Mouse (Mus musculus): Measurements from ENCODE around the gene Gm20671. TPM values are rescaled to one million over a fixed set of nuclear protein-coding genes. Genes with fewer than 3 reads are reported as not detected.
"Not testable (repeated sequence)": the region's sequence is repeated elsewhere in the genome, so short reads cannot be mapped to it uniquely, and the experiment has no call there.

Gene Gm20671
- total RNA-seq, 1 experiment from 2014 or later, result 6.0 TPM

- ATAC-seq (replicated peaks; ENCODE audit: insufficient number of reproducible peaks, low FRiP score, low TSS enrichment, poor library complexity, severe bottlenecking), result no peak
Observed at GRCm38 (mm10) chr5:32820471-32820870, 6.4 kb downstream of the Gm20671 start.

- no peak for ATAC-seq (replicated peaks; ENCODE audit: insufficient number of reproducible peaks, low FRiP score, low TSS enrichment, poor library complexity, severe bottlenecking)
Observed at GRCm38 (mm10) chr5:32815396-32815795, 11.5 kb downstream of the Gm20671 start.

DNA sequence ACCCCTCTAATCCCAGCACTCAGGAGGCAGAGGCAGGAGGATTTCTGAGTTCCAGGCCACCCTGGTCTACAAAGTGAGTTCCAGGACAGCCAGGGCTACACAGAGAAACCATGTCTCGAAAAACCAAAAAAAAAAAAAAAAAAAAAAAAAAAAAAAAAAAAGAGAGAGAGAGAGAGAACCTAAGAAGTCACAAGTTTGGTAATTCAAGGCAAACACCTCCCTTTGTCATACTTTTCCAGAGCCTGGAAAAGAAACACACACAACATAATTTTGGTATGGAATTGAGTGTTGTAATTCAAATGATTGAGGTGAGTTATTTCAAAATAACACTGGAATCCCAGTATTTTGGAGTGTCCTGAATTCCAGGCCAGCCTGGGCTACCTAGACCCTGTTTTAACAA lies 40.5 kb downstream of the Gm20671 start:
- not testable (repeated sequence) for ATAC-seq (replicated peaks; ENCODE audit: insufficient number of reproducible peaks, low FRiP score, low TSS enrichment, poor library complexity, severe bottlenecking)

DNA sequence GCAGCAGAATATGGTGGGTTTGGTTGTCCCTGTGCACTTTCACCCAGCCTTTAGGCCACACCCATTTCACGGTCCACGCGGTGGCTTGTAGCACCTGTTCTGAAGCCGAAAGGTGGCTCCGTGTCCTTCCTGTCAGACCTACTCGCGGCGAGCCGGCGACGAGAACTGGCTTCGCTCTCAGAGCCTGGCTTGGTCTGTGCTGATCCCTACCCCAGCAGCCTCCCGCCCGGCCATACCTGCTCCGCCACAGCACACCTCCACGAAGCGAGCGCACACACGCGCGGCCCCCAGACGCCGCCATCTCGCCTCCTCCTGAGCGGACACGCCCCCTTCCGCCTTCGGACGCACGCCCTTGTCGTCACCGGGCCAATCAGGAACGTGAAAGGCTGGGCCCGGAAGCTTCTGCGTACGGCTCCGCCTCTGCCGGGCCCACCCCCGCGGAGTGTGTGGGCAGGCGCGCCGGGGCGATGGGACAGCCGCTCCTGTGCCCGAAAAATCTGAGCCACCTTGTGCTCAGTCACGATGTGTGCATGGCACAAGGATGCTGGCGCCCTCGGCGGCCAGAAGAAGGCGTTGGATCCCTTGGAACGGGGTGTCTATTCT lies 41.5 kb downstream of the Gm20671 start, which contains the start of gene Pisd:
TSS of gene Pisd (minus strand) at position 334 of the 603 bp plus-strand sequence.
- ATAC-seq (replicated peaks; ENCODE audit: insufficient number of reproducible peaks, low FRiP score, low TSS enrichment, poor library complexity, severe bottlenecking), result peak; percentile 98

GRCm38 (mm10) chr5:32784726-32785125 lies 42.2 kb downstream of the Gm20671 start:
- 0 out of 2 replicates have a peak, but pooled peaks have one; percentile 1 for ATAC-seq (replicated peaks; ENCODE audit: insufficient number of reproducible peaks, low FRiP score, low TSS enrichment, poor library complexity, severe bottlenecking)

DNA sequence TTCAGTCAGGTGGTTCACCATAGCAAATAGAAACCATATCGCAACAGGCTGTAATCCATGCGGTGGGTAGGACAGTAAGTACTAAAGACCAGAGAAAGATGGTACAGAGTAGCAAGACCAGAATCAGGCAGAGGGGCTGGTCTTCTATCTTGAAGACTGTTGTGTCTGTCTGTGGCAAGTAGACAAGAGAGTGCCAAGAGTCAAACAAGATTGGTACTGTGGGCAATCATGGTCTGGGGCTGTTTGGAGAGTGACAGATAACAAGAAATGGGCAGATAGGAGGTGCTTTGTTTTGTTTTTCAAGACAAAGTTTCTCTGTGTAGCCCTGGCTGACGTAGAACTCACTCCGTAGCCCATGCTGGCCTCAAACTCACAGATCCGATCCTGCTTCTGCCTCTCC lies 45.3 kb downstream of the Gm20671 start:
- no peak for ATAC-seq (replicated peaks; ENCODE audit: insufficient number of reproducible peaks, low FRiP score, low TSS enrichment, poor library complexity, severe bottlenecking)

DNA sequence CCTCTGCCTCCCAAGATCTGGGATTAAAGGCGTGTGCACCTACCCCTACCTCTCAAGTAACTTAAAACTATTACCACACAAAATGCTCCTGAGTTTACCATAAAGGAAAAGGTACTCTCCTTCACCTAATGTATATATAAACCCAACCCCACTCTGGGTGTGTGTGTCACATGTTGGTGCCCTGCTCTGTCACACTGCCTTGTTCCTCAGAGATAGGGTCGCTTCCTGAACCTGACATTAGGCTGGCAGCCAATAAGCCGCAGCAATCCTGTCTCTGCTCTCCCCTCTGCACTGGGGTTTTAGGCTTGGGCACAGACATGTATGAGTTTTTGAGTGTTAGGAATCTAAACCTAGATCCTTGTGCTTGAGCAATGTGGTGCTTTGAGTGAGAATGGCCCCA lies 48.7 kb downstream of the Gm20671 start:
- ATAC-seq (replicated peaks; ENCODE audit: insufficient number of reproducible peaks, low FRiP score, low TSS enrichment, poor library complexity, severe bottlenecking), result no peak

DNA sequence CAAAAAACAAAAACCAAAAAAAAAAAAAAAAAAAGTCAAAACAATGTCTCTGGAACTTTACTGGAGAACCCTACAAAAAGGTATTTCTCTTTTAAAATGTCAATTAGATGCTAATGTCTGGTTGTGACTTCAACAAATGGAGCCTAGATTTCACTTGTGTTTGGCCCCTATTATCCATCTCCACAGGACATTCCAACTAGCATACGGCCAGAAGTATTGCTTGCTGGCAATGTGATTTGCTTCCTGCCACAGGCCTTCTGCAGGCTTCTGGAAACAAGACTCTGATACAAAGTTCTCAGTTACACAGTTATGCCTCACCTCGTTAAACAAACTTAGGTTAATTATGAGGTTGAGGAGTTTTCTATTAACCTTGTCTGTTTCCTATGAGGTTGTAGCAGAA lies 54.5 kb downstream of the Gm20671 start:
- ATAC-seq (replicated peaks; ENCODE audit: insufficient number of reproducible peaks, low FRiP score, low TSS enrichment, poor library complexity, severe bottlenecking), result no peak

DNA sequence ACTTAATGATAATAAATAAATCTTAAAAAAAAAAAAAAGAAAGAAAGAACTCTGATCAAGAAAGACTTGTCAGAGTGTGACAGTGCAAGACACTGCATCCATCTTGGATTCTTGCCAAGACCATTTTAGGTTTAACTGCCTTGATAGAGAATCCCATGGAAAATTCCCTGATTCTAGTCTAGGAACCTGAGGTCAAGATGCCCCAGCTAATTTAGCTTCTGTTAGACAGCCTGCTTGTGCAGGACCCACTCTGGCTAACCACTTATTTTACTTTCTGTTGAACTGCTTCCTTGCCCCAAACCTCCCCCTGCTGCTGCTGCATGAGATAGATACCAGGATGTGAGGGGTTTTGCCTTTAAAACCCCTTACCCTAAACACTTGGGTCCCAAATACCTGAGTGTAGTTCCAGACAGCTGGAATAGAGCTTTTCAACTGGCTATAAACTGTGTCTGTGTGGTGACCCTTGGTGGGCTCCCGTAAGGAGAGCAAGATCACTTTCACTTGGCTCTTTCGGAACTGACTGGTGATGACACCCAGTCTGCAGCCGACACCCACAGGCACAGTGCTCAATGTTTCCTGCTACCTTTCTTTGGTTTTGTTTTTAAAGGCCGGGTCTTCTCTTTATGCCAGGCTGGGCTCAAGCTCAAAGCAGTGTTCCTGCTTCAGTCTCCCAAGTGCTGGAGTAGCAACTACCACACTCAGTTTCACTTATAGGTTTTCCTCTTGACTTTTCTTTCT lies 59.1 kb downstream of the Gm20671 start:
- no peak for ATAC-seq (replicated peaks; ENCODE audit: insufficient number of reproducible peaks, low FRiP score, low TSS enrichment, poor library complexity, severe bottlenecking)

DNA sequence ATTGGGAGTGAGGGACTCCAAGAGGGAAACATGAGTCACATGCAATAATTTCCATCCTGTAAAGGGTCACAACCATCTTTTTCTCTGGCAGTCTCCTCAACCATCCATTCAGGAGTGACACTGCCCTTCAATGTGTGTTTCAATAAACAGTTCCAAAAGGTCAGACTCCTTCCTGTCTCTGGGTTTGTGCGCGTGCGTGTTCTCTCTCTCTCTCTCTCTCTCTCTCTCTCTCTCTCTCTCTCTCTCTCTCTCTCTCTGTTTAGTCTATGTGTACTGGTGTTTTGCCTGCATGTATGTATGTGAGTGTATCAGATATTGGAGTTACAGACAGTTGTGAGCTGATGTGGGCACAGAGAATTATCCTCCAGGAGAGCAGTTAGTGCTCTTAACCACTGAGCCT lies 59.9 kb downstream of the Gm20671 start:
- no peak for ATAC-seq (replicated peaks; ENCODE audit: insufficient number of reproducible peaks, low FRiP score, low TSS enrichment, poor library complexity, severe bottlenecking)

DNA sequence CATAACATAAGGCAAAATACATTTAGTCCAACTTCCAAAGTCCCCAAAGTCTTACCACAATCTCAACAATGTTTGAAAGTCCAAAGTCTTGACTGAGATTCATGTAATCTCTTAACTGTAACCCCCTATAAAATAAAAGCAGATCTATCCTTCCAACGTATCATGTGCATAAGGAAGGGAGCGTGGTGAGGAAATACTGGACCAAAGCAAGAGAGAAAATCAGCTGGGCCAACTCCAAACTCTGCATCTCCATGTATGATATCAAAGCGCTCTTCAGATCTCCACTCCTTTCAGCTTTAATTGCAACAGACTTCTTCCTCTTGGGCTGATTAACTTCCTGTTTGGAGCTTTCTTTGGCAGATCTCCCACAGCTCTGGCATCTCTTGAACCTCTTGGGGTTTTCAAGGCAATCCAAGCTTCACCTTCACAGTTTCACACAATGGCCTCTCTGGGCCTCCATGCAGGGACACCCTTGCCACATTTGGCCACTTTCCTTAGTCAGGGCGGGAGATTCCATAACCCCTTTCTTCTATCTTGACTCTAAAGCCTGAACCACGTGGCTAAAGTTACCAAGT lies 65.3 kb downstream of the Gm20671 start:
- no peak; the same call in 1 of the 2 replicates for ATAC-seq (replicated peaks; ENCODE audit: insufficient number of reproducible peaks, low FRiP score, low TSS enrichment, poor library complexity, severe bottlenecking)

DNA sequence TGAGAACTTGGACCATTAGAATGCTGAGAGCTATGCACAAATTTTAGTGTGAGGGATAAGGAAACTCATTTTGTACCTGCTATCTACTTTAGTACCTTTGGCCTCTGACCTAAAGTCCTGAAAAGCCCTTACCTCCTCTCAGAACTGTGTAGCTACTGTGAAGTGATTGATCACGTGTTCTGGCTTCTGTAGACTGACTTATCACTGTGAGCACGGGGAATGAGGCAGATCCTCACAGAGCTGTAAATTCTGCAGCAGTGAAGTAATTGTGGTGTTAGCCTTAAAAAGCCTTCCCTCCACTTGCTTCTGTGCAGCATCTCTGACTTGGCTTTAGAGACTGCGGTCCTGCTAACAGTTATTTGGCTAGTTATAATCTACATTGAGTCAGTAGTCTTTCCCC lies 66.1 kb downstream of the Gm20671 start:
- no peak for ATAC-seq (replicated peaks; ENCODE audit: insufficient number of reproducible peaks, low FRiP score, low TSS enrichment, poor library complexity, severe bottlenecking)

- ATAC-seq (replicated peaks; ENCODE audit: insufficient number of reproducible peaks, low FRiP score, low TSS enrichment, poor library complexity, severe bottlenecking), result not testable (repeated sequence)
Observed at GRCm38 (mm10) chr5:32760352-32760751, 66.6 kb downstream of the Gm20671 start.

DNA sequence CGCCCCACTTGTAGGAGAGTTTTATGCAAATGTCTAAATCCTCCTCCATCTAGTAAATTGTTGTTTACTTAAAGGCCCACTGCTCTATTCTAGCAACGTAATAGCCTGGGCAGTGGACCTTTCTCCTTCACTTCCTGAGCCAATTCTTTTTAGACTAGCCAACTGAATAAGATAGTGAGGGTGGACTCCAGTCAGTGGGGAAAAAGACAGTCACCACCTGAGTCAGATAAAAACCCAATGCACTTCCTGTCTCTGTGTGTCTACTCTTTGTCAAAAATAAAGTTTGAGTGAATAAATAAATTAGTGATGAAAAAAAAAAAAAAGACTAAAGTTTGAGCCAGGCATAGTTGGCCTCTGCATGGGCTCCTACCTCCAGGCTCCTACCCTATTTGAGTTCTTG lies 67.2 kb downstream of the Gm20671 start:
- ATAC-seq (replicated peaks; ENCODE audit: insufficient number of reproducible peaks, low FRiP score, low TSS enrichment, poor library complexity, severe bottlenecking), result no peak

GRCm38 (mm10) chr5:32756141-32756540 lies 70.8 kb downstream of the Gm20671 start:
- ATAC-seq (replicated peaks; ENCODE audit: insufficient number of reproducible peaks, low FRiP score, low TSS enrichment, poor library complexity, severe bottlenecking), result no peak

GRCm38 (mm10) chr5:32751736-32752135 lies 75.2 kb downstream of the Gm20671 start:
- no peak for ATAC-seq (replicated peaks; ENCODE audit: insufficient number of reproducible peaks, low FRiP score, low TSS enrichment, poor library complexity, severe bottlenecking)

DNA sequence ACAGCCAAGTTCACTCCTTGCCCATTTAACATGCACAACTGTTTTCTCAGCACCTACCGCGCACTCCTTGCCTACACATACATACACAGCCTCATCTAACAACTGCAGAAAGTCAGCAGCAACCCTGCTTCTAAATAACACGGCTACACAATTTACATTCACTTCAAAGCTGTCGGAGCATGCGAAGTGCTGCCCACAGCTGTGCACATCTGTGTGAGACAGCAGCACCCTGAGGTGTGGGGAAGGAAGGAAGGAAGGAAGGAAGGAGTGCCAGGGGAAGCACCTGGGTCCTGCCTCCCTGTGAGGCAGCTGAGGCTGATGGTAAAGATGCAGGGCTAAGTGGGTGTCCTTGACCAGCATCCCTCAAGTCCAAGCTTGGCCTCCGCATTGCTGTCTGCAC lies 78.0 kb downstream of the Gm20671 start:
- no peak for ATAC-seq (replicated peaks; ENCODE audit: insufficient number of reproducible peaks, low FRiP score, low TSS enrichment, poor library complexity, severe bottlenecking)

DNA sequence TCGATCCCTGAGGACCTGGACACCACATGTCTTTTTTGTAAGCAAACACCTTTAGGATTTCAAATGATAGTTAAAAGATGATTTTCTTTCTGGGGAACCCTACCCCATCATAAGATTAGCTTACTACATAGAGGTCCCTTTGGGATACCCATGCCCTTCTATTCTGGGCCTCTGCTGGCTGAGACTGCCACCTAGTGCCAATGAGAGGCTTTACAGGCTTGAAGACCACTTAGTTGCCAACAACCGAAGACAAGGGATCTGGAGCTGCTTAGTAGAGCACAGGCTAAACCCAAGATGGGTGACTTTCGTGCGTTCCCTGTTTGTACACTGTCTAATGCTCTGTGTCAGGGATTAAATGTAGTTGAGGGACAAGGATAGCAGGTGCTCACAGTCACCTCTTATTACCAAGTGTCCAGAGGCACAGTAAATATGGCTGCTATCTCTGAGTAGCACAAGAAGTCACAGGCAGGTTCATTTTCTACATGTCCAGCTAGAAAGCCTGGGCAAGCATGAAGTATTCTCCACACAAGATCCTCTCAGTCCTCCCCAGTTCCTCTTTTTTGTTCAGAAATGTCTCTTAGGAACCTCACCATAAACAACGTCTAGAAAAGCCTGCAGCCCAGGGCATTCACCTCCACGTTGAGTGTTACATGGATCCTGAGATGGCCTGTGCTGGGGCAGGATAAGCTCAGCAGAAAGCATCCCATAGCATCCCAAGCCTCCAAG lies 79.1 kb downstream of the Gm20671 start:
- ATAC-seq (replicated peaks; ENCODE audit: insufficient number of reproducible peaks, low FRiP score, low TSS enrichment, poor library complexity, severe bottlenecking), result no peak
